Mouse (Mus musculus) adrenal gland, postnatal 14 days (tissue): Measurements from ENCODE around the gene Tomm6. TPM values are rescaled to one million over a fixed set of nuclear protein-coding genes. Genes with fewer than 3 reads are reported as not detected.
"Not testable (repeated sequence)": the region's sequence is repeated elsewhere in the genome, so short reads cannot be mapped to it uniquely, and the experiment has no call there.

ENCODE experiments used
- DNase-seq: peaks from one replicate; pipeline ENCODE4 v3.0.0; 2021; ENCODE audit warnings: mixed read lengths
- total RNA-seq: library from RNA; stranded (reverse); gene quantifications from 2 replicates; pipeline ENCODE4 v1.2.3, GENCODE M21; 2021

Gene Tomm6
- total RNA-seq, 1 experiment from 2014 or later: 198 TPM

DNA sequence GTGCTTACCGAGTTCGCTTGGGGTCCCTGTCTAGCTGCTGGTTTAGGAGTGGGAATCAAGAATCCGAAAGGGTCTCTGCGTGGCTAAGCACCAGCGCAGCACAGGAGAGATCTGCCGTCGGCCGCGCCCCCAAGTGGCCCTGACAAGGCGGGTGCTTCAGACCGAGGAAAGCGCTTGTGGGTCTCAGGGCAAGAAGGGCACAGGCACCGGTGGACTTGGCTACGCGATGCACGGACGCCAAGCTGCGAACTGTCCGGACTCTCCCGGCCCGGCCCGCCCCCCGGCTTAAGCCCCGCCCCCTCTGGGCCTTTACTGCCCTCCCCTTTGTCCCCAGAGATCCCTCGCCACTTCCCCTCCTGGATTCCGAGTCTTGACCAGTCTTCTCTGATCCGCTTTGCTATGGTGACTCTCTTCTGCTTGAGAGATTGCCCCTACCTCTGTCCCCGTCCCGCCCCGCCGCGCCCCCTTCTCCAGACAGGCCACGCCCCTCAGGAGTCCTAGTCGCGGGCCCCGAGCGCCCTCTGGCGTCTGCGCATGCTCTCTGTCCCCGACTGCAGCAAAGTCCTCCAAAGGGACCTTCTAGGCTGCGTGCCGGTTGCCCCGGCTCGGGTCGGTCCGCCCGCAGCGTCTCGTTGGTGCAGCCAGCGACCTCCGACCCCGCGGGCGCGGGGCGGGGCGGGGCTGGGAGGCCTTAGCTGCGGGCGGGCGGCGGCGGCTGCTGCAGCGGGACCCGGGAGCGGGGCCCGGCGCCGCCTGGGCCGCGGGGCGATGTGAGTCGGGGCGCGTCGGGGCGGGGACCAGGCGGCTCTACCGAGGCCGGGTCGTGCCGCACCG, 6.5 kb upstream of the Tomm6 start, which contains the start of gene Prickle4:
TSS of gene Prickle4 (minus strand) at position 234 of the 834 bp plus-strand sequence.
- peak; percentile 99 for DNase-seq

DNA sequence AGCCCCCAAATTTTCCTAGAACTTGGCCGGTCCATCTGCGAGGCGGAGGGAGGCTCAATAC, 6.1 kb upstream of the Tomm6 start, which contains the start of gene Gm21981:
TSS of gene Gm21981 (minus strand) at position 14 of the 61 bp plus-strand sequence.
- DNase-seq: no peak

DNA sequence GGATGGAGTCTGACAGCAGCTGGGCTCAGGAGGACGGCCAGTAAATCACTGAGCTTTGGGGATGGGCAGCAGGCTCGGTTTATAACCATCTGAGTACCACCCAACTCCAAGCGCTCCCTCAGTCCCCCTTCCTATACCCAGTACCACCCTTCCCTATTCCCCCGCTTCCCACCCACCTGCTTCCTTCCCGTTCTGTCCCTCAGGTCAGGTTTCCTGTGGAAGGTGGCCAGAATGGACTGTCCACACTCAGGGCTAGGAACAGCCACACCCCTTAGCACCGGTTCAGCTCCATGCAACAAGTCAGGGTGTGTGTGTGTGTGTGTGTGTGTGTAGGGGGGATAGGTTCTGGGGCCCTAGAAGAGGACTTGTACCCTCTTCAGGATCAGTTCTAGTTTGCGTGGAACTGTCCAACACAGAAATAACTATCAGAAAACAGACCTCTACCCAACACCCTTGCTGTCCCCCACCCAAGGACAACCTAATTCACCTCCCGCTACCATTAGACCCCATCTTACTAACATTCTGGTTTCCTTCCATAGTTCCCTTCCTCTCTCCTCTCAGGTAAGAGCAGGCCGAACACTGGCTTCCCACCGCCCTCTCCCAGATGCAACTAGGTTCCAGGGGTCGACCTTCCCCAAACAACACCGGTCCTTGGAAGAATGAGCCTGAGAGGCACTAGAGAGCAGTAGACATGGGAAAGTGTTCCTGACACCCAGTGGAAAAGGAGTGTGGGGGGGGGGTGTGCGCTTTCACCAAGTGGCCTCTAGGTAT, 5.7 kb upstream of the Tomm6 start:
- DNase-seq: peak; percentile 35

DNA sequence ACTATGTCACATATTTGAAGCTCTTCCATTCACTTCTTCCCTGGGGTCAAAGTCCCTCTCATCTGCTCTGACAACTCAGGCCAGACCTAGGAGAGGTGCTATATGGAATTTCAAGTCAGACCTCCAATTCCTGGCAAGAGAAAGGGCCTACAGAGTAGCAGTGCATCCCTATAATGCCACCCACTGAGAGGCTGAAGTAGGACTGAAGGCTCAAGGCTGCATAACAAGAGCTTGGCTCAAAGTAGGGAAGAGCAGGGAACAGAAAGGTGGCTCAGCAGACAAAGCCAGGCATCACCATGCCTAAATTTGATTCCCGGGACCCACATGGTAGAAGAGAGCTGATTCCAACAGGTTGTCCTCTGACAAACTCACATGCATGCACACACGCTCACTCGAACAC, 3.5 kb upstream of the Tomm6 start:
- no peak for DNase-seq

DNA sequence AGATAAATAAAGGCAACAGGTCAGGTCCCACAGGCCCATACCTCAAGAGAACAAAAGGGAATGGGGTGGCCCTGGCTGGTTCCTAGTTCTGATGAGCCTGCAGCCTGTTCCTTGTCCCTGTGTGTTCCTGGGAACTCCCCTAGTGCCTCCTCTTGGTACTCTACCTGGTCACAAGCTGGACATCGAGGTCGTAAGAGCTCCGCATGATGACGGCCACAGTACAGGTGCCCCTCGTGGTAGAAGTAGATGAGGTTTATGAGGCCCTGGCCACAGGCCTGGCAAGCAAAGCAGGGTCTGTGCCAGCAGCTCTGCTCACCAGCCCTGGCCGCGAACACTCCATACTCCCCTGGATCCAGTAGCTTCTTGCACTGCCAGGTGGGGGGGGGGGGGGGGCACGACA, 1.7 kb upstream of the Tomm6 start:
- DNase-seq: no peak

DNA sequence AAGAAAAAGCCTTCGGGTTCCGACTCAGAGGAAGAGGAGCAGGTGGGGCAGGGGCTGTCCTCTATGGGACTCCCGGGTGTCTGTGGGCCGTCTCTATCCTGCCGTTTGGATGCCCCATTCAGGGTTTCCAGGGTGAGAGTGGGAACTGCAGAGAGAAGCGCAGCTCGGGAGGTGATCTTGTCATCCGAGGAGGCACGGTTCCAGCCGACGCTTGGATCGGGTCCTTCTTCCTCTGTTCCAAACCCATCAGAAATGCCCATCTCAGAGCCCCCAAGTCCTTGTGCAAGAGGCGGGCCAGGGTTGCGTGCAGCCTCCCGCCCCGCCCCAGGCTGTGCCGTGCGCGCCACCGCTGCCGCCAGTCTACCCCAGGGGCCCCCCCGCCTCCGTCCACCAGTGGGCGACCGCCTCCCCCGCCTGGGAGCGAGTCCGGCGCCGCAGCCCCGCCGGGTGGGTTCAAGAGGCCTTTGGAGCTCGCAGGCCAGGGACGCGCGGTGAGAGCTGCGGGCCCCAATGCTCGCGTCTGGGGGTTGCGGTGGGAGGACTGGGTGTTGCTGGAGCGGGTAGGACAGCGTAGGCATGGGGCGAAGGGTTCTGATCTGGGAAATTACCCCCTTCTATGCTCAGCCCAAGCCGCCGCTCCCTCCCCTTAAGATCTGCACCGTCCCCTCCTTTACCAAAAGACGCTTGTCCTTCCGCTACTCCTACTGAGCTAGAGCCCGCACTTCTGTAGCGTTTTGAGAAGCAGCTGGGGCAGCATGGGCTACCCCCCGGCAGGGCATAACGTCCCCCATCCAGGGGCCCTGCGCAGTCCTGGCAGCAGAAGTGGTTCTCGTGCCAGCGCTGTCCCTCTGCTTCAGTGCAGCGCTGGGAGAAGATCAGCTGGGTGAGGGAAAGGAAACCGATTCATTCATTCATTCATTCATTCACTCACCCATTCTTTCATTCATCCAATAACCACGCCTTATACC, 706 bp upstream of the Tomm6 start, which contains the start of gene Frs3:
TSS of gene Frs3 (plus strand) at position 423 of the 968 bp plus-strand sequence.
- DNase-seq: peak; percentile 88

DNA sequence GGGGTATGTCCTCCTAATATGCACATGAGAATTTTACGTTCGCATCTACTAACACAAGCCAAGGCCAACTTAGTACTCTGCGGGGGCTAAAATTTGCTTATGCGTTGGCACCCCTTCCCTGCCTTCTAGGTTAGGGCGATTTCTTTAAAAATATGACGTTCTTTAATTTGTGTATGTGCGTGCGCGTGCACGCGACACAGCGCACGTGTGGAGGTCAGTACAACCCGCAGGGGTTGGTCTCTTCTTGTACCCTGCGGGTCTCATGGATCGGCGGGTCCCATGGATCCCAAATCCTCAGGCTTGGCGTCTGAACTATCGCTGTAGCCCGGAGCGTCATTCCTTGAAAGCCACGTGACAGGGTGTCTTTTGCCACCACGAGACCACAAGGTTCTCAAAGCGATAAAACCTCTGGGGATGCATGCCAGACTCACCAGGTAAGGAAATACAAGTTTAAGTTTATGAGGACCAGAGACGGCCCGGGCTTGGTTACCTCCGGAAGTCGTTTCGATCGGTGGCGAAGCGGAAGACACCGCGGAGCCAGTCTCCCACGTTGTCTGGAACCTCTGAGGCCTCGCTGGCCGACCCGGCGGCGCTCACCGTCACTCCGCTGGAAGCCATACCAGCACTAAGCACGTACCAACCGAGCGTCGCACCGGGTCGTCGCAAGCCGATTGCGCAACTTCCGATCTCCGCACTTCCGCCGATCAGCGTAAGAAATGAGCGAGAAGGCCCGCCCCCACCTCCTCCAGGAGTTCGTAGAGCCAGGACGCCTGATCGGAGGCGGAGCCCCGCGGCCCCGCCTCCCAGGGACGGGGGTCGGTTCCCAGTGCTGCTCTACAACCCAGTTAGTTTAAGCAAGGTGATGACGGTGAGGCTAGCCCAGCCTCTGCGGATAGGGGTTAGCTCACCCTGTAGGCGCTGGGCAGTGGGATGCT, 510 bp downstream of the Tomm6 start:
- DNase-seq: peak; percentile 97

DNA sequence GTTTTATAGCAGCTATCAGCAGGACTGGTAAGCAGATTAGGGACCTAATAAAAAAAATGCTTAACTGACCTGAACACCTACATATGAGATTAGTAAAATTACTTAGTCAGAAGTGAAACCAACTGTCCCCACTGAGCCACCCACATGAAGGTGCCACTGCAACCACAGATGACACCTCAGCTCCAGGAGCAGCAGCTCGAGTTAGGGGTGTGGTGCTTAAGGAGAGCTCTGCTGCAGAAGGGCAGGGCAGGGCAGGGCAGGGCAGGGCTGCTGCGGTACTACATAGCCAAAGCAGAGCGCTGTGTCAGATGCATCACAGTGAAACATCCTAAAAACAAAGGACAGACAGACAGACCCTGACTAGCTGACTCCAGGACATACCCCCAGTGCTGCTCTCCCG, 5.3 kb downstream of the Tomm6 start:
- no peak for DNase-seq

DNA sequence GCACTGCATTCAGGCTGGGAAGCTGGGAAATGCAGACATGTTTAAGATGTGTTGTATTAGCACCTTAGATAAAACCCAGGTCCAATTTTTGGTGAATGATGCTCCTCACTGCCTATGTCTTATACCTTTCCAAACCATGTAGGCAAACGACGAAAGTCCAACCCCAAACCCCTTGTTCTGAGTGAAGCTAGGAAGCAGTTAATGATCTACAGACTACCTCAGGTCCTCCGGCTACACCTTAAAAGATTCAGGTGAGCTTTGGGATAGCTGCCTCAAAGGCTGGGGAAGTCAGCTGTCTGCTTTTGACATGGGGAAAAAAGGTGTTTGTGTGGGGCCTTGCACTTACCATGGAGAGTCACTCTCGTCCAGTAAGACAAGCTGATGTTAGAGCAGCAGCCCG, 9.5 kb downstream of the Tomm6 start:
- DNase-seq: no peak

DNA sequence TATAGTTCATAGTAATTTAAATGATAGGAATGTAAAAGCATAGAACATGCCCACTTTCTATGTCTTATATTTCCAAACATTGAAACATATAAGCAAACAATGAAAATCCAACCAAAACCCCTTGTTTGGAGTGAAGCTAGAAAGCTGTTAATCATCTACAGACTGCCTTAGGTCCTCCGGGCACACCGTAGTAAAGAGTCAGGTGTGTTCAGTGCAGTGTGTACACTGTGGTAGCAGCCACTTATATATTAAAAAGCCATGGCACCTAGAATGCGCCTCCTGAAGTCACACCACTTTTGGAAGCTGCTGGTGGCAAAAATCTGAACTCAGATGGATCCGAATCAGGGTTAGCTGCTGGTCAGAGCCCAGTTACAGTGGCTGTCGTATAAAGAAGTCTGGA, 9.9 kb downstream of the Tomm6 start:
- no peak for DNase-seq

DNA sequence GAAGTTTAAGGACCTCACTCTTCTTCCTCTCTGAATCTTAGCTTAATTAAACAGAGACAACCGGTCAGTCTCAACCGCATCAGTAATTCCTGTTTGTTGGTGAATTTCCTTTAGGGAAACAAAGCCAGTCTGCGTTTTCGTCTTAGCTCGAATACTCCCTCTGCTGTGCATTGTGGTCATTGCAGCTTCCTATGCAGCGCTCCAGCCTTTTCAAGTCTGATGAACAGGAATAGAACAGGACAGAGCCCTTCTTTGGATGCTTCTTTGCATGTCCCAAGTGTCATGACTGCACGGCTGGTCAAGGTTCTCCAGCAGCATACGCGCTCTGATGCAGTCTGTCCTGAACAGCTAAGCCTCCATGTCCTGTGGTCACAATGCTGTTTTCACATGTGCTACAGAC, 11.6 kb downstream of the Tomm6 start:
- DNase-seq: peak; percentile 77

DNA sequence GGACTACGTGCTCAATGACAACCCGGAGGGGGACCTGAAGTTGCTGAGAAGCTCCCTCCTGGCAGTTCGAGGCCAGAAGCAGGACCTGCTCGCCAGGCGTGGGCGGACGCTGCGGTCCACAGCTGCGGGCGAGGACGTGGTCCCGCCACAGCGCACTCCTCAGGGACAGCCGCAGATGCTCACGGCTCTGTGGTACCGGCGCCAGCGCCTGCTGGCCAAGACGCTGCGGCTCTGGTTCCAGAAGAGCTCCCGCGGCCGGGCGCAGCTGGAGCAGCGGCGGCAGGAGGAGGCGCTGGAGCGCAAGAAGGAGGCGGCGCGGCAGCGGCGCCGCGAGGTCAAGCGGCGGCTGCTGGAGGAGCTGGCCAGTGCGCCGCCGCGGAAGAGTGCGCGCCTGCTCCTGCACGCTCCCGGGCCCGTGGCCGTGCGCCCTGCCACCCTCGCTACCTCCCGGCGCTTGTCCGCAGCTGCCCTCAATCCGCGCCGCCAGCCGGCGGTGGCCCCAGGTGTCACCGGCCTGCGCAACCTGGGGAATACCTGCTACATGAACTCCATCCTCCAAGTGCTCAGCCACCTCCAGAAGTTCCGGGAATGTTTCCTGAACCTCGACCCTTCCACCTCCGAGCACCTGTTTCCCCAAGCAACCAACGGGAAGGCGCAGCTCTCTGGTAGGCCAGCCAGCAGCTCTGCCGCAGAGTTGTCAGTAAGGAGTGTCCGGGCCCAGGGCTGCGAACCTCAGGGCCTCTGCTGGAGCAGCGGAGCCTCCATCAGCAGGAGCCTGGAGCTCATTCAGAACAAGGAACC, 15.7 kb downstream of the Tomm6 start:
- DNase-seq: peak; percentile 85

DNA sequence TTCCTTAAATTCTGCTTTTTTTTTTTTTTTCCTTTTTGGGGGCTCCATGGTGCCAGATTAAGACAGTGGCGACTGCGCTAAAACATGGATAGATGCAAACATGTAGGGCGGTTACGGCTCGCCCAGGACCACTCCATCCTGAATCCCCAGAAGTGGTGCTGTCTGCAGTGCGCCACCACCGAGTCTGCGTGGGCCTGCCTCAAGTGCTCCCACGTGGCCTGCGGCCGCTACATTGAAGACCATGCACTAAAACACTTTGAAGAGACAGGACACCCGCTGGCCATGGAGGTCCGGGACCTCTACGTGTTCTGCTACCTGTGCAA, 16.2 kb downstream of the Tomm6 start:
- no peak for DNase-seq

DNA sequence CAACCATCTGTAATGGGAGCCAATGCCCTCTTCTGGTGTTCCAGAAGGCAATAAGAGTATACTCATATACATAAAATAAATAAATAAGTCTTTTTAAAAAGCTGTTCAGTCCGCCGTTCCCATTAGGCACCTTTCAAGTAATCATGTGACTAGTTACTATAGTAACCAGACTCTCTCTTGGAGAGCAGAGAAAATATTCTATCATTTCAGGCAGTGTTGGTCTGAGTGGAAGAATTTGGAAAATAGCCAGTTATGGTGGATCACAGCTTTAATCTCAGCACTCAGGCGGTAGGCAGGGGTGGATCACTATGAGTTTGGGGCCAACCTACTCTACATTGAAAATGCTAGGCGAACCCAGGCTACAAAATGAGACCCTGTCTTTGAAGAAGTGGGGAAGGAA, 19.0 kb downstream of the Tomm6 start:
- no peak for DNase-seq

DNA sequence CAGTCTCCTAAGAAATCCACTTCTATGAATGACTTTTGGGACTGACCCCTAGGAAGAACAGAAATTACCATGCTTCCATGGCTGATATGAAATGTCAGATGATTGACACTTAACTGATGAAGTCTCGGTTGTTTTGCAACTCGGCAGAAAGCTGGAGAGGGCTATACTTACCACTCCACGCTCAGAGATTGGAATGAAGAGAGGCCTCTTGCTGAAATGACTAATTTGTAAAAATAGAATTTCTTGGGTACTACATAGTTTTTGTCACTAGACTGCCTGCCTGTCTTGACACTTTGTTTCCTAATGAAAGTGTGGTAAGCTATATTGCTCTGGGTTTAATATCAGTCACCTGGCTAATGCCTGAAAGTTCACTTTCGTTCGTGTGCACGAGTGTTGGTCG, 23.7 kb downstream of the Tomm6 start:
- DNase-seq: no peak

DNA sequence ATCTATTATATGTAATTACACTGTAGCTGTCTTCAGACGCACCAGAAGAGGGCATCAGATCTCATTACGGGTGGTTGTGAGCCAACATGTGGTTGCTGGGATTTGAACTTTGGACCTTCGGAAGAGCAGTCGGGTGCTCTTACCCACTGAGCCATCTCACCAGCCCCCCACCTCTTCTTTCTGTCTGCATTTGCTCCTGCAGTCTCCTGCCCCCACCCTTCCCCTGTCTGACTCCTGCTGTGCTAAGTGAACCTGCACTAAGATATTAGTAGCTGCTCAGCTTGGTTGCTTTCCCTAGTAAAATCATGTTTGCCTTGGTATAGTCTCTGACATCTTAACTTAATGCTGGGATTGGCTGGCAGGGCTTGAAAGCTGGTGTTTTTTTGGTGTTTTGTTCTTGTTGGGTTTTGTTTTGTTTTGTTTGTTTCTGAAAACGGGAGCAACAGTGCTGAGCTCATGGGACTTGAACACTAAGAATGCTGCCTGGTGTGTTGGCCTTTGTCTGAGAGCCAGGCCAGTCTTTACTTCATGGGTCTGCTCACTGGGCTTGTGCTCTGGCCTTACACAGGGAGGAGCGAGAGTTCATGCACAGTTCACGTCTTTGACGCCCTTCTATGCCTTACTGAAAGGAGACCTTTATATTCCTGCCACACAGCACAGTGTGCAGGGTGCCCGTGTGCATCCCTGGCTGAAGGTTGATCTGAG, 25.0 kb downstream of the Tomm6 start:
- no peak for DNase-seq

DNA sequence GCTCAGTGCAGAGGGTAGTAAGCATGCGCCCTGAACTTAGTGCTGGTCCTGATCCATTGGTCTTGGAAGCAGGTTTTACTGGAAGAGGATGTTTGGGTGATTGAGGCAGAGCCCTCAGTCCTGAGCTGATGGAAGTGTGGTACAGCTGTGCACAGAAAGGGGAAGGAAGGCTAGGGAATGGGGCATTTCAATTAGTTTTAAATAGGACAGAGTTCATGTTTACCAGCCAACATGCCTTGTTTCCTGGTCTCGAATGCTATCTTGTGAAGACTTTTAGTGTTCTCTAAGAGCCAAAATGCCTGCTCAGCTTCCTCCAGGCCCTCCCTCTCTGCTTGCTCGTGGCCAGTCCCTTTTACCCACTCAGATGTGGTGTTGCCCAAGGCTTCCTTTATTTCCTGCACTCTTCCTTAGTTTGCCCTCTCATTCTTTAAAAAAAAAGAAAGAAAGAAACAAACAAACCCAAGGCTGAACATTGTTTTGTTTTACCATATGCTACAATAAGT, 29.4 kb downstream of the Tomm6 start:
- DNase-seq: no peak

DNA sequence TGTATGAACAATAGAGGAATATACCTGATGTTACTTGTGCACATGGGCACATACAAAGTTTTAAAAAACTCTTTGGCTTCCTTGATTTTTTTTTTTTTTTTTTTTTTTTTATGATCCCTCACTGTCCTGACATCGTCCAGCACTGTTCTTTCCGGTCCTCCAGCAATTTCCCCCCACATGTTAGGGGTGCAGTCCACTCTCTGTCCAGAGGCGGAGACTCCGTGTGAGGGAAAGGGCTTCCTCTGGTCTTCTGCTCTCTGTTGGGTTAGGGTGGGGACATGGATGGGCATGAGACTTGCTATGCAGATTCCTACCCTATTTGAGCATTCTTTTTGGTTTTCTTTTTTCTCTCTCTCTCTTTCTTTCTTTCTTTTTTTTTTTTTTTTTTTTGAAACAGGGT, 30.3 kb downstream of the Tomm6 start:
- DNase-seq: no peak

DNA sequence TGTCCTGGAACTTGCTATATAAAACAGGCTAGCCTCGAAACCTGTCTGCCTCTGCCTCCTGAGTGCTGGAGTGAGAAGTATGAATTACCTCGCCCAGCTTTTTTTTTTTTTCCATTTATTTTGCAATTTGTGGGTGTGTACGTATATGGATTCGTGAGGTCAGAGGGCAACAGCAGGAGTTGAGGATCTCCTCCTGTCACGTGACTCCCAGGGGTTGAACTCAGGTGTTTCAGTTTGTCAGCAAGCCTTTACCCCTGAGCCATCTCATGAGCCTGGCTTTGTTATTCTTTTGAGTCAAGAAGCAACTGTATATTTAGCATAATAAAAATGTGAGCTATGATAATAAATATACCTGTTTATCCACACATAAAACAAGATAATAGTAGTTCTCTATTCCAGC, 32.5 kb downstream of the Tomm6 start:
- DNase-seq: no peak

DNA sequence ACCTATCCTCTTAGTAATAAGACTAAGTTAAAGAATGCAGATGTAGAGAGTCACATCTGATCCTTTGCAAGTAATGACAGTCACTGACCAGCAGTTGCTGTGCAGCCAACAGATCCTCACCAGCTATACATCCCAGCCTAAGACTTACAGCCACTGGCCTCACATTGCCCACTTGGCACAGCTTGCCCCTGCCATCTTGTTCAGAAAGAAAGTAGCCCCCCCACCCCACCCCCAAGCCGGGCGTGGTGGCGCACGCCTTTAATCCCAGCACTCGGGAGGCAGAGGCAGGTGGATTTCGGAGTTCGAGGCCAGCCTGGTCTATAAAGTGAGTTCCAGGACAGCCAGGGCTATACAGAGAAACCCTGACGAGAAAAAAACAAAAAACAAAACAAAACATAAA, 33.8 kb downstream of the Tomm6 start:
- not testable (repeated sequence) for DNase-seq
